Mouse (Mus musculus): ENCODE measurements around the gene Snip1. TPM values are rescaled to one million over a fixed set of nuclear protein-coding genes. Genes with fewer than 3 reads are reported as not detected.

Gene Snip1
- polyA plus RNA-seq, 1 experiment from 2014 or later = 10.8 TPM

DNA sequence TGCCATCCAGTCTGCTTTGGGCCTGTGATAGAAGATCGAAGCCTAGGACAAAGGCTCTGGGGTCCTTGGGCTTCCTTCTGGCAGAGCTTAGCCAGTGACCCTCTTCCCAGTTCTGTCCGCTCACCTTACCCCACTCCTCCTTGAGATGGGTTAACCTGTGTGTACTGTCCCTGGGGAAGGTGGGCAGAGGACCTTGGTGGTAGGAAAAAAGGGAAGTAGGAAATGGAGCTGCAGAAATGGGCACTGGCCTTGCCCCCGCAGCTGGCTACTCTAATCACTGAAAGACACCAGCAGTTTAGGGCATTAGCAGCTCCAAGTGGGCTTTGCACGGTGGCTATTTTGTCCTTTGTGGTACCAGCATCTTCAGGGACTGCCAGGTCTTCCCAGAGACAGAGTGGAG lies 48.6 kb downstream of the Snip1 start:
- 54% methylated on average over 4 of the region's 4 CpGs for WGBS (ENCODE audit: insufficient replicate concordance)
- Histone ChIP-seq H3K4me3 (ENCODE audit: low read depth, low read length) (no peak overlapping the region), H3K4me1 (ENCODE audit: insufficient read depth) (peaks cover 26% of the 10 kb centered on the region), H3K27ac (ENCODE audit: low read depth) (peak overlapping the region; percentile 85), H3K4me2 (ENCODE audit: low read depth, low read length) (no peak overlapping the region), H3K36me3 (replicated peaks; ENCODE audit: insufficient read depth, low read length) (peaks cover 13% of the 10 kb centered on the region), H3K27me3 (ENCODE audit: insufficient read depth, low read length) (no peaks in the 10 kb centered on the region), H3K9ac (replicated peaks) (no peak overlapping the region), H3K9me3 (ENCODE audit: low read length) (no peaks in the 10 kb centered on the region)
- TF ChIP-seq EP300 (IDR thresholded peaks at IDR 0.05; ENCODE audit: low read depth) (no peak), CTCF (IDR thresholded peaks at IDR 0.05; ENCODE audit: low read depth) (no peak)
- no peak for ATAC-seq
- no peak for DNase-seq

DNA sequence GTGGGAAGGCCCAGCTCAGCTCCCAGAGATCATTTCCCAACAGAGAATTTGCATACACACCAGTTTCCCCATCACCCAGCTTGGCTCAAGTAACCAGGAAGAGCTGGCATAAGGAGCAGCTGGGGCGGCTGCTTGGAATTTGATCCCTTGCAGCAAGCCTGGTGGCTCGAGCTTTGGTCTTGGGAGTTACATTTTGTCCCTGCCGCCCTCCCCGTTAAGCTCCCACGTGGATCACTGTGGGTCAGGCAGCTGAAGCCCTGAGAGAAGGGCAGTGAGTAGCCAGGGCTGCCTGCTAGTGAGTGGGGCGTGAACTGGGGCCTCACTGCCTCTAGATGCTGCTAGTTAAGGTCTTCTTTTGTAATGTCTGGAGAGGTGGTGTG lies 49.2 kb downstream of the Snip1 start:
- peak overlapping the region; percentile 85 for H3K27ac ChIP-seq (ENCODE audit: low read depth)
- peaks cover 18% of the 10 kb centered on the region for H3K36me3 ChIP-seq (replicated peaks; ENCODE audit: insufficient read depth, low read length)
- WGBS (ENCODE audit: insufficient replicate concordance) = 54% methylated on average over 6 of the region's 6 CpGs
- no peak overlapping the region for H3K4me3 ChIP-seq (ENCODE audit: low read depth, low read length)
- H3K4me2 ChIP-seq (ENCODE audit: low read depth, low read length) = no peak overlapping the region
- H3K9me3 ChIP-seq (ENCODE audit: low read length) = no peaks in the 10 kb centered on the region
- peaks cover 26% of the 10 kb centered on the region for H3K4me1 ChIP-seq (ENCODE audit: insufficient read depth)
- no peak overlapping the region; the same call in 1 of the 2 replicates for H3K9ac ChIP-seq (replicated peaks)
- ATAC-seq (no peak), DNase-seq (no peak)
- no peak for TF ChIP-seq EP300 (IDR thresholded peaks at IDR 0.05; ENCODE audit: low read depth)
- TF ChIP-seq CTCF (IDR thresholded peaks at IDR 0.05; ENCODE audit: low read depth) = no peak
- no peaks in the 10 kb centered on the region for H3K27me3 ChIP-seq (ENCODE audit: insufficient read depth, low read length)

DNA sequence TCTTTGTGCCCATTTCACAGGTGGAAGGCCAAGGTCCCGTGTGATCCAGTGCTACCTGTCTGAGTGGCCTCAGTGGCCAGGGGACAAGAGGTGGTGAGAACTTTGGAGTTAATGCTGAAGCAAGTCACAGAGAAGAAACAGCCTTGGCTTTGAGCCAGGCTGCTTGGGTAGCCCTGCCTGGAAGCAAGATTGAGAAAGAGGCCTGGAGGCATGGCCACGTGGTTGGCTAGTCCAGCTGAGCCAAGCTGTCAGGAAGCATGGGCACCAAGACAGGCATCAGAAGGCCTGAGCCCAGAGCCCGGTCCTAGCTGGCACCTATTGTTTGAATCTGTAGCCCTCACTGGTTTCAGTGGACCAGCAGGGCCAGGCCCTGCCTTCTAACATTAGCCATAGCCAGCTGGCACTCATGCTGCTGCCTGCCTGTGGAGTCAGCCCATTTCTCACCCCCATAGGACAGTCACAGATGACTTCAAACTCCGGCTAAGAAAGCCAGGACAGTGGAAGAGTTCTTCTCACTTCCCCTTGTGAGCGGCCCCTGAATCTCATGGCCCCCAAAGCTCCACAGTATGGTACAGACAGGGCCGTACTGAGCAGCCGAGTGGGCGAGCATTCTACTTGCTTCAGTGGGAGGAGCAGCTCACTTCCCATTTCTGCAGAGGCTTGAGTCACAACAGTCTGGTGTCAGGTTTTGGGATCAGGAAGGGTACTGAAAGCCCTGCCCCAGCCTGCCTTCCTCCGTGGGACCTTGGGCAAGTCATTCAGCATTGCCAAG lies 49.8 kb downstream of the Snip1 start:
- peak; percentile 54 for DNase-seq
- TF ChIP-seq CTCF (IDR thresholded peaks at IDR 0.05; ENCODE audit: low read depth) (no peak), EP300 (IDR thresholded peaks at IDR 0.05; ENCODE audit: low read depth) (no peak)
- ATAC-seq = peak; percentile 36
- H3K4me2 ChIP-seq (ENCODE audit: low read depth, low read length) = no peak overlapping the region
- H3K36me3 ChIP-seq (replicated peaks; ENCODE audit: insufficient read depth, low read length) = peaks cover 21% of the 10 kb centered on the region
- peak overlapping the region; percentile 85 for H3K27ac ChIP-seq (ENCODE audit: low read depth)
- no peak overlapping the region for H3K4me3 ChIP-seq (ENCODE audit: low read depth, low read length)
- H3K9ac ChIP-seq (replicated peaks) = no peak overlapping the region; the same call in 1 of the 2 replicates
- no peaks in the 10 kb centered on the region for H3K9me3 ChIP-seq (ENCODE audit: low read length)
- WGBS (ENCODE audit: insufficient replicate concordance) = 32% methylated on average over 9 of the region's 9 CpGs
- peaks cover 26% of the 10 kb centered on the region for H3K4me1 ChIP-seq (ENCODE audit: insufficient read depth)
- H3K27me3 ChIP-seq (ENCODE audit: insufficient read depth, low read length) = no peaks in the 10 kb centered on the region

DNA sequence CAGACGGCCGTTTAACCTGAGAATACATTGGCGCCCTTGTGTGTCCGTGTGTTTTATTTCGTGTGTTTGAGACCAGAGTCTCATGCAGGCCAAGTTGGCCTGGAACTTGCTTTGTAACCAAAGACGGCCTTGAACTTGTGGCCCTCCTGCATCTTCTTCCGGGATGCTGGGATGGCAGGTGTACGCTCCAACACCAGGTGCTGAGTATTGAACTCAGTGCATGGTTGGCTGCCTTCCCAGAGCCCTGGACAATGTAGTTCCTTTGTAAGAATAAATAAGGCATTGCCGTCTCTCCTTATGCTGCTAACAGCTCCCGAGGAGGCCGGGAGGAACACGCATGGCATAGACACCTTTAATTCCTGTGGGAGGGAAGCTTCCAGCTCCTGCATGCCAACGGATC lies 50.5 kb downstream of the Snip1 start:
- H3K27ac ChIP-seq (ENCODE audit: low read depth) = peak overlapping the region; percentile 85
- peaks cover 26% of the 10 kb centered on the region for H3K4me1 ChIP-seq (ENCODE audit: insufficient read depth)

DNA sequence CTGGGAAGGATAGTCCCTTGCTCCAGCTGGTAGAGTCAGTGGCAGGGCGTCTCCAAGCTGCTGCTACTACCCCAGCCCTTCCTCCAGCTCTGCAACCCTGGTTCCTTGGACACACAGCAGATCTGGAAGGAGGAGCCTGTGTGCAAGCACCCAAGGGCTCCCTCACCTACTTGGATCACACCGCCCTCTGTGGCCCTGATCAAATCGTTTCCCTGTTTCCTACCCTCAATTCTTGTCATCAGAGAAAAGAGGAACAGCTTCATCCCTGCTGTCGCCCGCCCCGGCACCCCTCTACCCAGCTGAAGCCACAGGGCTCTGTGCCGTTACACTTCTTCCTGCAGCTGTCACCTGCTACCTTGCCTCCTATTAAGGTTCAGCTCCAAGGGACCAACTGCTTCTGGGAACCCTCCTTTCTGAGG lies 51.4 kb downstream of the Snip1 start:
- peak; percentile 43; the same call in 1 of the 2 replicates for TF ChIP-seq EP300 (IDR thresholded peaks at IDR 0.05; ENCODE audit: low read depth)
- no peak; the same call in 1 of the 2 replicates for TF ChIP-seq CTCF (IDR thresholded peaks at IDR 0.05; ENCODE audit: low read depth)
- H3K27ac ChIP-seq (ENCODE audit: low read depth) = peak overlapping the region; percentile 63
- H3K4me3 ChIP-seq (ENCODE audit: low read depth, low read length) = no peak overlapping the region
- H3K4me2 ChIP-seq (ENCODE audit: low read depth, low read length) = no peak overlapping the region
- WGBS (ENCODE audit: insufficient replicate concordance) = 38% methylated on average over 7 of the region's 7 CpGs
- H3K4me1 ChIP-seq (ENCODE audit: insufficient read depth) = peaks cover 36% of the 10 kb centered on the region
- DNase-seq (peak; percentile 58), ATAC-seq (peak; percentile 40)
- H3K27me3 ChIP-seq (ENCODE audit: insufficient read depth, low read length) = no peaks in the 10 kb centered on the region
- H3K9ac ChIP-seq (replicated peaks) = no peak overlapping the region
- no peaks in the 10 kb centered on the region for H3K9me3 ChIP-seq (ENCODE audit: low read length)
- peaks cover 21% of the 10 kb centered on the region for H3K36me3 ChIP-seq (replicated peaks; ENCODE audit: insufficient read depth, low read length)

More for the DNA sequence above, 50.5 kb downstream of the Snip1 start:
- peaks cover 21% of the 10 kb centered on the region for H3K36me3 ChIP-seq (replicated peaks; ENCODE audit: insufficient read depth, low read length)
- WGBS (ENCODE audit: insufficient replicate concordance) = 64% methylated on average over 13 of the region's 13 CpGs
- H3K4me2 ChIP-seq (ENCODE audit: low read depth, low read length) = no peak overlapping the region
- DNase-seq = no peak
- no peak overlapping the region for H3K9ac ChIP-seq (replicated peaks)
- H3K27me3 ChIP-seq (ENCODE audit: insufficient read depth, low read length) = no peaks in the 10 kb centered on the region
- ATAC-seq = no peak
- H3K4me3 ChIP-seq (ENCODE audit: low read depth, low read length) = no peak overlapping the region
- TF ChIP-seq CTCF (IDR thresholded peaks at IDR 0.05; ENCODE audit: low read depth) = no peak
- TF ChIP-seq EP300 (IDR thresholded peaks at IDR 0.05; ENCODE audit: low read depth) = no peak
- no peaks in the 10 kb centered on the region for H3K9me3 ChIP-seq (ENCODE audit: low read length)

DNA sequence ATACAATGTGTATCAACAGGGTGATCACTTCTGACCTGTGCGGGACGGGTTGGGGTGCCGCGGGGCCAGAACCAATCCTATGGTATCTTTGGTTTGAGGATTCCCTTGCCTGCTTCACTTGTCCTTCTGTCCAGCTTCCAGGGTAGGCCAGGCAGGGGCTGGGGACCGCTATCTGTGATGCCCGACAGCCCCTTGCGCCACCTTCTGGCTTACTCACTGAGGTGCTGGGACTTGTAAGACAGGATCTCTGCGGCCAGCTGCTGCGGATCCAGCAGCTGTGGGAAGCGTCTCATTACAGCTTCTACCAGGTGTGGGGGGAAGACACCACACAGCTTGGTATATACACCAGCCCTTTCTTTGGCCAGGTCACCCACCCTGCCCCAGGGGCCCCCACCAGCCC lies 52.6 kb downstream of the Snip1 start:
- ATAC-seq (no peak), DNase-seq (no peak)
- H3K9me3 ChIP-seq (ENCODE audit: low read length) = no peaks in the 10 kb centered on the region
- TF ChIP-seq EP300 (IDR thresholded peaks at IDR 0.05; ENCODE audit: low read depth) = no peak
- TF ChIP-seq CTCF (IDR thresholded peaks at IDR 0.05; ENCODE audit: low read depth) = peak; percentile 30
- no peaks in the 10 kb centered on the region for H3K27me3 ChIP-seq (ENCODE audit: insufficient read depth, low read length)
- H3K4me3 ChIP-seq (ENCODE audit: low read depth, low read length) = no peak overlapping the region
- peaks cover 21% of the 10 kb centered on the region for H3K36me3 ChIP-seq (replicated peaks; ENCODE audit: insufficient read depth, low read length)
- H3K27ac ChIP-seq (ENCODE audit: low read depth) = no peak overlapping the region
- no peak overlapping the region for H3K9ac ChIP-seq (replicated peaks)
- 71% methylated on average over 10 of the region's 10 CpGs for WGBS (ENCODE audit: insufficient replicate concordance)
- H3K4me1 ChIP-seq (ENCODE audit: insufficient read depth) = peaks cover 46% of the 10 kb centered on the region
- H3K4me2 ChIP-seq (ENCODE audit: low read depth, low read length) = no peak overlapping the region

All from liver, postnatal 0 days (tissue).